Mouse (Mus musculus): ENCODE data around the gene Tom1.
A peak's percentile ranks its signal among the peaks of the same experiment; 100 is the strongest.

Gene Tom1

DNA sequence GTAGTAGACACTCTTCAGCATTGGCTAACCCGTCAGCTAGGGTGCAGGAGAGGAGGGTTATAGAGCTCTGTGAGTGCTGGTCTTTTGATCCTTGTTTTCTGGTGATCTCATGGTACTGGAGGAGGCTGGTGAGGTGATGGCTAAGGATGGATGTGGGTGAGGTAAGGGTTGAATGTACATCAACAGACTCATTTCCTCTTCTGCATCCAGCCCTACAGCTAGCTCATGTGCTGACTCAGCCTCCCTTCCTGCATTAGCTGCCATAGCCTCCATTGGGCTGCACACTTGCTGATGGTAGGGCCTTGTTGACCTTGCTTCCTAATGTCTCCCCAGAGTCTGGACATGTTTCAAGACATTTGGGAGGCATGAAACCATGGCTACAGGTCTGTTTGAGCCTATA lies 9.5 kb downstream of the Tom1 start:
- DNase-seq: peak; percentile 83

DNA sequence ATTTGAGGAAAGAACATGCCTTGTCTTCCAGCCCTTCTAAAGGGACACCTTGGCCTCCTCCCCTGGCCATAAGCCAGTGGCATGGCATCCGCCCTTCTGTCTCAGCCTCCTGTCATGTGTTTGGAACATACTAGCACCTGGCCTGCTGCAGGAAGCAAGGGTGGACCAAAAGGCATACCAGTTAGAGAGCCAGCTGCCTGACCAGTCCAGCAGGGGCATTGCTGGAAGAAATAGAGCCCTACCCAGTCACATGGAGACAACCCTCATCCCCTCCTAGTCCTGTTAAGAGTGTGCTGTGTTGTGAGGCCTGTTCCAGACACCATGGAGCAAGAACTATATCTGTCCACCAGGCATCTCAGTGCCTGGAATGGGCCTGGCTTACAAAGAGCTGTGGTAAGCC lies 12.8 kb downstream of the Tom1 start:
- peak; percentile 94 for DNase-seq

DNA sequence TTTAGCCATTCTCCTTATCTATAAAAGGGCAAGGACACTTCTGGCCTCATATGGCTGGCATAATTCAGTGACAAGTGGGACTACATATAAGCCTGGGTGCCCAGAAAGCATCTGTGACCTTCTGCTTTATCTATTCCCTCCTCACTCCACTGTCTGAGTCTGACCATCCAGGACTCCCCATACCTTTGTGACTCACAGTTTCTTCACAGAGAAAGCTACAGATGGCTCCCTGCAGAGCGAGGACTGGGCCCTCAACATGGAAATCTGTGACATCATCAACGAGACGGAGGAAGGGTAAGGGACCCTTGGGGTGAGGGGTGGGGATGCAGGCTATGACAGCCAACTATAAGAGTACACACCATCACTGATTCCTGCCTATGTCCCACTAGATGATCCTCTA lies 14.3 kb downstream of the Tom1 start:
- DNase-seq: peak; percentile 79

DNA sequence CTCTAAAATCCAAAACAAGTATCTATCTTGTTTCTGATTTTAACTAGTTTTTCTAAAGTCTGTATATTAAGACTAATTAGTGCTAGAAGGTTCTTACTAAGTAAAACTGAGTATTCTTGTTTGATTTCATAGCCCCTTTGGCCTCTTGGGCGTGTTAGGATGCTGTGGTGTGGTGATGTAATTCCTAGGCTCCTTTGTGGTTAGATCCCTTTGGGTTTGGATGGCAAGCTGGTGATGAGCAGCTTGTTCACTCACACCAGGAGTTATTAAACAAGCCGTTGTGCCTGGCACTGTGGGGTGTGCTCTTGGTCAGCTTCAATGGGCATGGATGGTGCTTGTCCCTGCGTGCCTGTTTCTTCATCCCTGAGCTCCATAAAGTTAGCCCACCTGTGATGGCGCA lies 19.8 kb downstream of the Tom1 start:
- DNase-seq: no peak

DNA sequence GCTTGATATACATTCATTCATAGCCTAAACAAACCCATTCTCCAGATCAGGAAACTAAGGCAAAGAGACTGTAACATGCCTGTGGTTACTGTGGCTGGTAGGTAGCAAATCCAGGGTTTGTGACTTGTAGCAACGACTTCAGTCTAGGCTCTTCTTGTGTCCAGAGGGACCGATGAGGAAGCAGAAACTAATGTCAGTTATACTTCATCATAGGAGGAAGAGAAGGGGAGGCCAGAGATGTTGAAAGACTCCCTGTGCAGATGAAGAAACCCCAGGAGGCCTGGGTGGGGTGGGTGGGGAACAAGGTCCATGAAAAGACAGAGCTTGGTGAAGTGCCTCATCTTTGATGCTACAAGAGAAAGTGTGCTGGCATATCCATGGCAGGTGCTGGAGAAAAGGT lies 22.2 kb downstream of the Tom1 start:
- DNase-seq: no peak

DNA sequence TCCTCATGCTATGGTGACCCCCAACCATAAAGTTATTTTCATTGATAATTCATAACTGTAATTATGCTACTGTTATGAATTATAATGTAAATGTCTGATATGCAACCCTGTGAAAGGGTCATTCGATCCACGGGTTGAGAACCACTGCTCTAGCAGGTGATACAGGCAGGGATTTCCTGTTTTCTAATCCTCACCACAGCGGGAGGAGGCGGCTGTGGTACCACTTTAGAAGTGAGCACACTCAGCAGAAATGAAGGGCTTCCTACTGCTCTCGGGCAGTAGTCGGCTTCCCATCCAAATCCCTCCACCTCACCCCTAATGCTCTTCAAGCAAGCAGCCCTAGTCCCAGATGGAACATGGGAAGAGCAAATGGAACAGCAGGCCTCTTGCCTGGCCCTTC lies 26.5 kb downstream of the Tom1 start:
- DNase-seq: no peak

- DNase-seq: peak; percentile 94
Measured at GRCm38 (mm10) chr8:75060815-75061214, 27.3 kb downstream of the Tom1 start.

DNA sequence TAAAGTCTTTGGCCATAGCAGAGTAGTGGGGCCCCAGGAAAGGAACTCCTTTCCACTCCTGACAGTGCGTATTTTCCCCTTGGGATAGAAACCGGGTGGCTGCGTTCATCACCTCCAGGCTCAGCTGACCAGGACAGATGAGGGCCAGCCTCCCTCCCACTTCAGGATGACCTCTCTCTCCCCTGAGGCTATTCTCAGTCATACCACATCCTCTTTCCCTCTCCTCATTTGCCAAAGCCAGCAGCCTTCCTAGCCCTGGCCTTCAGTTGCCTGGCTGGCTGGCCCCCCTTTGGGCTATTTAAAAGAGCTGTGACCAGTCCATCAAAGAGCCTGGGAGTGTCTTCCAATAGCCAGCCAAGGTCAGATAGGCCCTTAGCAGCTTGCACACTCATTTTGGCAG lies 29.8 kb downstream of the Tom1 start:
- DNase-seq: peak; percentile 98

- DNase-seq: no peak
Measured at GRCm38 (mm10) chr8:75064790-75065189, 31.3 kb downstream of the Tom1 start.

DNA sequence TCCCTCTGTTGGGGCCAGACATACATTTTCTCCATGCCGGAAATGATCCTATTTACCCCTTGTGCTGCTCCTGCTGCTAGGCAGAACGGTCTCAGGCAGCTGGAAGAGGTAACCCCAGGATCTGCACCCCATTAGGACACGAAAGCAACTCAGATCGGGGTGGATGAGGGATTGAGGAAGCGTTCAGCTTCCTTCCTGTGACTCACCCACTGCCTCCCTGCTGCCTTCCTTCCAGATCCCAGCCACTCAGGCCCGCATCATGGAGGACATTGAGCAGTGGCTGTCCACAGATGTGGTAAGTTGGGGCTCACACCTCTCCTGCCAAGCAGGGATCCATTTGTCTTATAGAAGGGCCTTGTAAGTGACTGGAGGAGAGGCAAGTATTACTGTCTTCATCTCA lies 33.8 kb downstream of the Tom1 start:
- DNase-seq: peak; percentile 94

DNA sequence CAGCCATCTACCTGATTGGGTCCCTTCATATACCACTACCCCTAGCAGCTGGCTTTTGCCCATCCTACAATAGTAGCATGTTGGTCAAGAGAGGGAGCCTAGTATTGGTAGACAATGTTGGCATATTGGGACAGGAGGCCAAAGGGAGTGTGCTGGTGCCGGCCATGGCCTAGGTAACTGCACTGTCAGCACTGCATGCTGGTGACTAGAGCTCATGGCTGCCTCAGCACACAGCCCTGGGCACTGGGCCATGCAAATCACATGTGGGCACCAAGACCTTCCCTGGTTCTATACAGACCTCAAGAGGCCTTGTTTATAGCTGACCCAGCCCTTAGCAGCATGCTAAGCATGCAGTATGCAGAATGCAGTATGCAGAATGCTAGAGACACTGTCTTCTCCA lies 36.8 kb downstream of the Tom1 start:
- DNase-seq: no peak

DNA sequence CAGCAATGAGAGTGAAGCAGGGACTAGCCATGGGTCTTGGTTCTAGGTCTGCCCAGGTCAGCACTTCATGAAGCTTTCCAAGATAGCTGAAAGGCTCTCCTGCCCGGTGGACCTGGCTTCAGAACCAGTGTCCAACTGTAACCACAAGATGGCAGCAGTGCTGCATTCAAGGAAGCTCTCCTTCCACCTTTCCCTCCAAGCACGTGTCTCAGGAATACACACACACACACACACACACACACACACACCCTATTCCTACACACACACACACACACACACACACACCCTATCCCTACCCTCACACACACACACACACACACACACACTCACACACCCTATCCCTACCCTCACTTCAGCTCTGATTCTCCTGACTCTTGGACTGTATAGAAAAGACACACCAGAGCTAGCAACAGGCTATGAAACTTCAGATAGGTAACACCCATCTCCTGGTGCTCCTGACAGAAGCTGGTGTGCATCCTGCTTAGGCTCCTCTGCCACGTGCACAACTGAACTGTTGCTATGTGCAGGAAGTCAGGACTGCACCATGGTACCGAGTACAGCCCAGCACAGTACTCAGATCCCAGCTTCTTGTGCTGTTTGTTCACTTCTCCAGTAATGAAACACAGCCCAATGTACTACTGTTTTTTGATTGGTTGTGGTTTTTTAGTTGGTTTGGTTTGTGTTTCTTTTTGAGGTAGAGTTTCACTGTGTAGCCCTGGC lies 38.3 kb downstream of the Tom1 start:
- peak; percentile 97 for DNase-seq

- no peak for DNase-seq
Measured at GRCm38 (mm10) chr8:75074876-75075275, 41.4 kb downstream of the Tom1 start.

- DNase-seq: no peak
Measured at GRCm38 (mm10) chr8:75078215-75078614, 44.7 kb downstream of the Tom1 start.

DNA sequence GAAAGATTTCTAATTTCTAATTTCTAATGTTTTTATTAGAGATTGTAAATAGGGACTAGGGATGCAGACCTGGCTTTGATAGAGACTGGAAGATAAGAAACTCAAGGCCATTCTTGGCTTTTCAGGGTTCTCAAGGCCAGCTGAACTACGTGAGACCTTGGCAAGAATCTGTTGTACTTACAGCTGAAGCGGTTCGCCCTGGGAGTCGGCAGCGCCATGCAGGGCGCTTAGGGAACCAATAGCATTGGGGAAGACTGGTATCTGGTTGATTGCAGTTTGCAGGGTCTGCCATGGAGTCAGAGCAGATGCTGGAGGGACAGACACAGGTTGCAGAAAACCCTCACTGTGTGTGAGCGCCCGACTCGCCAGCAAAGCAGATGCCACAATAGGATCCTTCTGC lies 45.3 kb downstream of the Tom1 start:
- no peak for DNase-seq

GRCm38 (mm10) chr8:75081364-75082040 lies 48.0 kb downstream of the Tom1 start:
- DNase-seq: no peak

DNA sequence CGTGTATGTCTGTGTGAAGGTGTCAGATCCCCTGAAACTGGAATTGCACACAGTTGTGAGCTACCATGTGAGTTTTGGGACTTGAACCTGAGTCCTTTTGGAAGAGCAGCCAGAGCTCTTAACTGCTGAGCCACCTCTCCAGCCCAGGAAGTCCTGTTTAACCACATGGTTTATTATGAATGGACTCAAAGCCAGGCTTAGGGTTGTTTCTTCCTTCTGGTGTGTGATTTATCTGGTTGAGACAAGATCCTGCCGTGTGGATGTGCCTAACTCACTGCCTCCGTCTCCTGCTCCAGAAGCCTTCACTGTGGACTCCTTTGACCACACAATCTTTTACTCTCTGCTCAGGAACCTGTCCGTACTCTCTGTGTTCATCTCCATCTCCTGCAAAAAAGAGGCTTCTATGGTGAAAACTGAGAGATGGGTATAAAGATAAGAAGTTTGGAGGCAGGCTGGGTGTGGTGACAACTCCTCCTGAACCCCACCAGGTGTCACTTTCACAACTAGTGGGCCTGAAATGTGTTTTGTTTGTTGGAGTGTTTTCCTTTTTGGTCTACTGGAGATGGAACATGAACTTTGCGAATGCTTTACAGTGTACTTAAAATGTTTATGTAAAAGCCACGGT lies 48.8 kb downstream of the Tom1 start:
- no peak for DNase-seq

DNA sequence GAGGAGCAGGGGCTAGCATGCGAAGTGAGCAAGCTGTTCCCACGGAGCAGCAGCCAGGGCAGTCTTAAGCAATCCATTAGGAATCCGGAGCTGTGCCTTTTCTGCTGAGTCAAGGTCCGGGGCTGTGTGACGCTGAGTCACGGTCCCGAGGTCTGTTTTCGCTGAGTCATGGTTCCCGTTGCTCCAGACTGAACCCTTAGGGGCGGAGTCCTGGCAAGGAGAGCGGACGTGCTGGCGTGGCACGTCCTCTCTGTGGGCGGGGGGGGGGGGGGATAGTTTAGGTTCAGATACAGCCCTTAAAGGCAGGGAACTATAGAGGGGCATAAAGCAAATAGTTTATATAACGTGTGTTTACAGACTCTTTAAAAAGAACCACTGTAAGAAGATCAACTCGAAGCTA lies 50.3 kb downstream of the Tom1 start:
- DNase-seq: peak; percentile 99

DNA sequence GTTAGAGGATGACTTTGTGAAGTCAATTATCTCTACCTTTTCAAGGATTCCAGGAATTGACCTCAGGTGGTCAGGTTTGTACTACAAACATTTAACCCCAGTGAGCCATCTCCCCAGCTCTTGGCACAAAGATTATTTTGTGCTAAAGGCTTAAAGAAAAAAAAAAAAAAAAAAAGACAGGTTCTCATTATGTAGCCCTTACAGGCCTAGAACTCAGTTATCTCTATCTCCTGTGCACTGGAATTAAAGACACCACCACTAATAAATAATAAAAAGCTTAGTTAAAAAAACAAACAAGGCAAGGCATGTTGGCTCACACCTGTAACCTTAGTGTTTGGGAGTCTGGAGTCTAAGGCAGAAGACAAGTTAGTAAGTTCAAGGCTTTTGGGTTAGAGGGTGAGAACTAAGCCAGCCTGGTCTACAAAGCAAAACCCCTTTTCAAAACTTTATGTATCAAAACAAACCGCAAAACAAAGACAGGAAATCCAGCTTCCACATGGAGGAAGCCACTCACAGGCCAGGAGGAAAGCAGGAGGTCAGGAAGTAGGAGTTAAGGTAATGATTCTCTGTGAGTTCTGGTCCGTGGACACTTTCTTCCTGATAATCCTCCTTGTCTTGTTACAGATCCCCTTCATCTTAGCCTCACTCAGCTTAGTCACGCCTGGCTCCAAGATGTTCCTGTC lies 51.0 kb downstream of the Tom1 start:
- no peak for DNase-seq

- DNase-seq: peak; percentile 98
Measured at GRCm38 (mm10) chr8:75086002-75086401, 52.5 kb downstream of the Tom1 start.

- DNase-seq: no peak
Measured at GRCm38 (mm10) chr8:75087127-75087526, 53.6 kb downstream of the Tom1 start.

- DNase-seq: peak; percentile 99
Measured at GRCm38 (mm10) chr8:75088989-75089881, 55.7 kb downstream of the Tom1 start.
